ENCODE assay signal across 8 mouse cellular contexts in genomic region chr8:70527111-70527511, GRCm38 (mm10). TPM values are rescaled to one million over a fixed set of nuclear protein-coding genes. Genes with fewer than 3 reads are reported as not detected.
DNase-seq lines count a peak whose midpoint lies in the region; ATAC-seq and TF ChIP-seq lines count a peak whose summit lies in the region.

No protein-coding gene starts in this region.

- no peak for TF ChIP-seq EP300 in stomach, postnatal 0 days (optimal IDR thresholded peaks at IDR 0.05)

- no peak for ATAC-seq in liver, embryonic 11.5 days (replicated peaks; ENCODE audit: low FRiP score)
- ATAC-seq in stomach, postnatal 0 days (ENCODE audit: low FRiP score, low TSS enrichment), result 0 out of 2 replicates have a peak, but pooled peaks have one; percentile 24

- H3K36me3 ChIP-seq in thymus, adult 2 months (ENCODE audit: control insufficient read depth, insufficient read depth, low read length), result peaks cover 11% of the 10 kb centered on the region
- H3K36me3 ChIP-seq in liver, embryonic 11.5 days (ENCODE audit: control insufficient read depth, insufficient read depth, low read length), result peaks cover 19% of the 10 kb centered on the region
- H3K36me3 ChIP-seq in stomach, postnatal 0 days (ENCODE audit: control insufficient read depth, insufficient read depth, low read length), result peaks cover 9% of the 10 kb centered on the region

- peak overlapping the region; percentile 93 for H3K4me2 ChIP-seq in liver, embryonic 11.5 days
- H3K4me2 ChIP-seq in stomach, postnatal 0 days (replicated peaks; ENCODE audit: low read depth), result peak overlapping the region; percentile 76

- no peaks in the 10 kb centered on the region for H3K9me3 ChIP-seq in liver, embryonic 11.5 days (ENCODE audit: control insufficient read depth, low read length)
- no peaks in the 10 kb centered on the region for H3K9me3 ChIP-seq in stomach, postnatal 0 days (ENCODE audit: control insufficient read depth, low read length)

- no peak for TF ChIP-seq POLR2A in cerebellum, adult 2 months (IDR thresholded peaks at IDR 0.05; ENCODE audit: borderline replicate concordance, insufficient read depth, low read length)
- no peak for TF ChIP-seq POLR2A in thymus, adult 2 months (IDR thresholded peaks at IDR 0.05; ENCODE audit: control insufficient read depth, extremely low read depth, insufficient read depth, low read length, poor library complexity)

- peak overlapping the region; percentile 37 for H3K27ac ChIP-seq in cerebellum, adult 2 months (ENCODE audit: insufficient read depth, low read length)
- H3K27ac ChIP-seq in thymus, adult 2 months (ENCODE audit: control insufficient read depth, insufficient read depth, low read length), result peak overlapping the region; percentile 33; the same call in 1 of the 2 replicates
- peak overlapping the region; percentile 90 for H3K27ac ChIP-seq in liver, embryonic 11.5 days (ENCODE audit: low read depth, low read length)
- peak overlapping the region; percentile 92 for H3K27ac ChIP-seq in stomach, postnatal 0 days (replicated peaks)

- TF ChIP-seq CTCF in cerebellum, adult 2 months (IDR thresholded peaks at IDR 0.05; ENCODE audit: borderline replicate concordance, insufficient read depth, low read depth, low read length), result no peak
- no peak for TF ChIP-seq CTCF in thymus, adult 2 months (IDR thresholded peaks at IDR 0.05; ENCODE audit: borderline replicate concordance, control insufficient read depth, extremely low read depth, insufficient read depth, low read length, poor library complexity)
- TF ChIP-seq CTCF in stomach, postnatal 0 days (IDR thresholded peaks at IDR 0.05; ENCODE audit: low read depth), result no peak

- peaks cover 8% of the 10 kb centered on the region for H3K4me1 ChIP-seq in cerebellum, adult 2 months (ENCODE audit: control insufficient read depth, insufficient read depth, low read length)
- H3K4me1 ChIP-seq in thymus, adult 2 months (replicated peaks; ENCODE audit: control insufficient read depth, insufficient read depth, low read length), result peaks cover 15% of the 10 kb centered on the region
- H3K4me1 ChIP-seq in liver, embryonic 11.5 days (replicated peaks; ENCODE audit: control insufficient read depth, insufficient read depth, low read length), result peaks cover 30% of the 10 kb centered on the region
- peaks cover 5% of the 10 kb centered on the region for H3K4me1 ChIP-seq in stomach, postnatal 0 days (replicated peaks; ENCODE audit: control insufficient read depth, insufficient read depth)

- WGBS in cerebellum, adult 2 months, result under 1% methylated on average over 8 of the region's 8 CpGs
- WGBS in thymus, adult 2 months, result 1% methylated on average over 8 of the region's 8 CpGs
- WGBS in liver, embryonic 11.5 days, result 5% methylated on average over 8 of the region's 8 CpGs
- WGBS in stomach, postnatal 0 days, result under 1% methylated on average over 8 of the region's 8 CpGs

- H3K9ac ChIP-seq in liver, embryonic 11.5 days (ENCODE audit: low read depth, low read length), result peak overlapping the region; percentile 97
- peak overlapping the region; percentile 91 for H3K9ac ChIP-seq in stomach, postnatal 0 days (ENCODE audit: low read length)

- H3K4me3 ChIP-seq in cerebellum, adult 2 months (replicated peaks; ENCODE audit: insufficient read depth, low read depth, low read length), result peak overlapping the region; percentile 80
- peak overlapping the region; percentile 94 for H3K4me3 ChIP-seq in thymus, adult 2 months (ENCODE audit: control insufficient read depth, insufficient read depth, low read length)
- H3K4me3 ChIP-seq in liver, embryonic 11.5 days (ENCODE audit: low read depth, low read length), result peak overlapping the region; percentile 96
- H3K4me3 ChIP-seq in stomach, postnatal 0 days (ENCODE audit: low read depth, low read length), result peak overlapping the region; percentile 86

- H3K27me3 ChIP-seq in cerebellum, adult 2 months (ENCODE audit: control insufficient read depth, insufficient read depth, low read length), result no peaks in the 10 kb centered on the region
- H3K27me3 ChIP-seq in thymus, adult 2 months (ENCODE audit: control insufficient read depth, insufficient read depth, low read length), result no peaks in the 10 kb centered on the region
- no peaks in the 10 kb centered on the region for H3K27me3 ChIP-seq in liver, embryonic 11.5 days (replicated peaks; ENCODE audit: control insufficient read depth, insufficient read depth, low read length)
- no peaks in the 10 kb centered on the region for H3K27me3 ChIP-seq in stomach, postnatal 0 days (ENCODE audit: control insufficient read depth, insufficient read depth, low read length)

- DNase-seq in cerebellum, adult 2 months, result no peak
- no peak for DNase-seq in cerebellum, postnatal 36 days
- no peak for DNase-seq in thymus, adult 2 months
- no peak for DNase-seq in thymus, postnatal 4 days
- no peak for DNase-seq in liver, embryonic 11.5 days (ENCODE audit: low spot score)
- DNase-seq in stomach, postnatal 0 days (ENCODE audit: low spot score), result no peak
- DNase-seq in cerebellum, postnatal 10 days, result no peak
- no peak for DNase-seq in kidney, adult 9 months

RNA-seq across cellular contexts. Expression of gene Fkbp8, which starts 0.4 kb away (rescaled TPM):
- polyA plus RNA-seq in cerebellum, adult 2 months (2012; rRNA removed), result 531 and 552 TPM in 2 replicates
- 613 and 640 TPM in 2 replicates for polyA plus RNA-seq in thymus, adult 2 months (2012; rRNA removed)
- polyA plus RNA-seq in liver, embryonic 11.5 days (2014; fragmentation: Nextera tagmentation; extraction: Ambion mirVana), result 261 and 285 TPM in 2 replicates
- polyA plus RNA-seq in stomach, postnatal 0 days (2015; fragmentation: Nextera tagmentation; extraction: Ambion mirVana), result 179 and 188 TPM in 2 replicates

RNA-seq across cellular contexts. Expression of gene Kxd1, which starts 0.6 kb away (rescaled TPM):
- polyA plus RNA-seq in cerebellum, adult 2 months (2012; rRNA removed), result 63.4 and 65.9 TPM in 2 replicates
- 72.7 and 86.7 TPM in 2 replicates for polyA plus RNA-seq in thymus, adult 2 months (2012; rRNA removed)
- 68.8 and 75.2 TPM in 2 replicates for polyA plus RNA-seq in liver, embryonic 11.5 days (2014; fragmentation: Nextera tagmentation; extraction: Ambion mirVana)
- 47.1 and 54.6 TPM in 2 replicates for polyA plus RNA-seq in stomach, postnatal 0 days (2015; fragmentation: Nextera tagmentation; extraction: Ambion mirVana)

RNA-seq across cellular contexts. Expression of gene Ell, which starts 12.1 kb away (rescaled TPM):
- polyA plus RNA-seq in cerebellum, adult 2 months (2012; rRNA removed), result 27.9 and 29.1 TPM in 2 replicates
- polyA plus RNA-seq in thymus, adult 2 months (2012; rRNA removed), result 40.2 and 42.6 TPM in 2 replicates
- polyA plus RNA-seq in liver, embryonic 11.5 days (2014; fragmentation: Nextera tagmentation; extraction: Ambion mirVana), result 20.3 and 20.7 TPM in 2 replicates
- 11.1 and 13.5 TPM in 2 replicates for polyA plus RNA-seq in stomach, postnatal 0 days (2015; fragmentation: Nextera tagmentation; extraction: Ambion mirVana)

RNA-seq across cellular contexts. Expression of gene Uba52, which starts 16.5 kb away (rescaled TPM):
- polyA plus RNA-seq in cerebellum, adult 2 months (2012; rRNA removed), result 920 and 977 TPM in 2 replicates
- 731 and 765 TPM in 2 replicates for polyA plus RNA-seq in thymus, adult 2 months (2012; rRNA removed)
- 1,024 and 1,077 TPM in 2 replicates for polyA plus RNA-seq in liver, embryonic 11.5 days (2014; fragmentation: Nextera tagmentation; extraction: Ambion mirVana)
- 951 and 966 TPM in 2 replicates for polyA plus RNA-seq in stomach, postnatal 0 days (2015; fragmentation: Nextera tagmentation; extraction: Ambion mirVana)

RNA-seq across cellular contexts. Expression of gene Rex1bd, which starts 20.6 kb away (rescaled TPM):
- 184 and 189 TPM in 2 replicates for polyA plus RNA-seq in cerebellum, adult 2 months (2012; rRNA removed)
- polyA plus RNA-seq in thymus, adult 2 months (2012; rRNA removed), result 196 and 227 TPM in 2 replicates
- polyA plus RNA-seq in liver, embryonic 11.5 days (2014; fragmentation: Nextera tagmentation; extraction: Ambion mirVana), result 113 and 120 TPM in 2 replicates
- 119 and 122 TPM in 2 replicates for polyA plus RNA-seq in stomach, postnatal 0 days (2015; fragmentation: Nextera tagmentation; extraction: Ambion mirVana)

Comparison
In these comparisons a context has a peak if more than half of its experiments do, and no peak if none do; other contexts are left out.
1. H3K27ac ChIP-seq: peak in every context shown above with its lines; median percentile 92 in stomach, postnatal 0 days; 90 in liver, embryonic 11.5 days; 37 in cerebellum, adult 2 months; 33 in thymus, adult 2 months.